Mouse (Mus musculus) erythroid progenitor cell, adult 5-6 weeks (primary cell): ENCODE data around the gene P2rx7. TPM values are rescaled to one million over a fixed set of nuclear protein-coding genes. Genes with fewer than 3 reads are reported as not detected.
A peak's percentile ranks its signal among the peaks of the same experiment; 100 is the strongest.

Source experiments
- ATAC-seq: replicated peaks from 2 replicates; pipeline ENCODE4 v1.8.0; 2016; ENCODE audit warnings: moderate number of reproducible peaks, mild to moderate bottlenecking, moderate TSS enrichment, inconsistent platforms; ENCODE audit not compliant: poor library complexity, low FRiP score, severe bottlenecking
- total RNA-seq, 2 experiments: library from RNA; stranded (forward) in 1 of 2; stranded (reverse) in 1 of 2; fragments of 150-400 nt in 1 of 2; fragments of 186-747, 209-891 nt in 1 of 2; gene quantifications; 2 replicates each; pipeline versions ENCODE4 v1.2.3 to v1.2.4; 2015 to 2017; ENCODE audit warnings: low replicate concordance in 2 of 2

Gene P2rx7
- total RNA-seq, 2 experiments from 2014 or later, result 0.23 to 5.4 TPM

DNA sequence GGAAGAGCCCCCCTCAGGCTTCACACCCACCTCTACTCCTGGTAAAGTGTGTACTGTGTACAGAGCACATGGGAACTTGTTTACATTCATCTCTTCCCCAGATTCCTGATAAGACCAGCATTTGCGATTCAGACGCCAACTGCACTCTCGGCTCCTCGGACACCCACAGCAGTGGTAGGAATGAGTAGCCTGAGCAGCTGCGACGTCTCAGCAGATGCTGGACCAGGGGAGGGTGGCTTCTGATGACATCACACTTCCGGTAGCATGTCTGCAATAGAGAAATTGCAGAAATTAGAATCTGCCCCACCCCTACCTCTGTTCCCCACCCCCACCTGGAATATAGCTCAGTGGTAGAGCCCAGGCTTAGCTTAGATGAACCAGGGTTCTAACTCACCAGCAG, 74.7 kb downstream of the P2rx7 start:
- no peak for ATAC-seq

DNA sequence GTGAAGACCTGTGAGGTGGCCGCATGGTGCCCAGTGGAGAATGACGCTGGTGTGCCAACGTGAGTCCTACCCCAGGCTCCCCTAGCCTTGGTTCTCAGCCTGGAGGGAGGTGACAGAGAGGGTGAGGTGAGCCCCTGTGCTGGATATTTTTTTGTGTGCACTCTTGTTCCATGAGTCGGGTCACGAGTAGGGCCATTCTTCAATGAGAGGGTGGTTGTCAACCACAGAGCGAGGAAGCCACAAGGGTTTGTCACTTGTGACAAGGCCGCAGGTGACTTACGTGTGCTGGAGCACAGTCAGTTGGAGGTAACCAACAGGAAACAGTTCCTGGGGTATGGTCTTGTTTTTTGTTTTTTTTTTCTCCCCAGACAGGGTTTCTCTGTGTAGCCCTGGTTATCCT, 75.5 kb downstream of the P2rx7 start:
- ATAC-seq, result no peak

DNA sequence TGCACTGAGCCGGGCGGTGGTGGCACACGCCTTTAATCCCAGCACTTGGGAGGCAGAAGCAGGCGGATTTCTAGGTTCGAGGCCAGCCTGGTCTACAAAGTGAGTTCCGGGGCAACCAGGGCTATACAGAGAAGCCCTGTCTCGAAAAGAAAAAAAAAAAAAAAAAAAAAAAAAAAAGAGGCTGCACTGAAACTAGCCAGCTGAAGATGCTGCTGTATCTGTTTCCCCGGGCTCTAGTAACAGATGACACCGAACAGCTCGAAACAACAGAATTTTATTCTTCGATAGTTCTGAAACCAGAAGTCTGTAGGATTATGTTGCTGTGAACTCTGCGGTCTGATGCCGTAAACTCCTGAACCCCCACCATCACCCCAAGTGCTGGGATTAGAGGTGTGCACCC, 81.7 kb downstream of the P2rx7 start:
- ATAC-seq, result no peak

DNA sequence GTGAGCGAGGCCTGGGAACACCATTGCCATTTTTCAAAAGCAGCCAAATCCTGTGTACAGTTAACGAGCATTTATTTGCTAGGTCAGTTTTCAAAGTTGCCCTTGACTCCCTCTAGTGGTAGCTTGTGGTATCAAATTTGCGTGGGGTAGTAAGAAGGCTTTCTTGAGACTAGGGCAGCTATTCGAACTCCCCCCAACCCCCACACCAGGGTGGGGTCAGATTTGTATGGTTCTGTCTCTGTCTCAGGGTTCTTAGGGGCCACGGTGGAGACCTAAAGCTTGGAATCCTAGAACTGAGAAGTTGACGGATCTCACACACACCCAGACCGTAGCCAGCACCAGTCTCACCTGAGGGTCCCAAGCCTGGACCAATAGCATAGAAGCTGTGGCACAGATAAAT, 82.4 kb downstream of the P2rx7 start:
- peak; percentile 68 for ATAC-seq

DNA sequence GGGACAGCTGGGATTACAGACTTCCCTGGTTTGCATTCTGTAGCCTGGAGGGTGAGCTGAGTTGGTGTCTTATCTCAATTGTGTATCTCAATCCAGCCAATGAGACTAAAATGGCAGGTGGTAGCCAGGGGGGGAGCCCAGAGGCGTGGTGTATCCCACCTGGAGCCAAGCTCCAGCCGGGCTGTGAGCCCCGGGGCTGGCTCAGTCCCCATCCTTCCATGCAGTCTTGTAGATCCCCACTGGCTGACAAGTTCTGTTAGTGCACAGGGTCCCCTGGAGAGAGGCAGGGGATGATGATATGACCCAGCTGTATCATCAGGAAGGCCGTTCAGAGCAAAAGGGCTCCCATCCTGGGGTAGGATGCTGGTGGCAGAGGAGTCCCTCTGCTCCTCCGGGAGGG, 82.9 kb downstream of the P2rx7 start:
- no peak for ATAC-seq

DNA sequence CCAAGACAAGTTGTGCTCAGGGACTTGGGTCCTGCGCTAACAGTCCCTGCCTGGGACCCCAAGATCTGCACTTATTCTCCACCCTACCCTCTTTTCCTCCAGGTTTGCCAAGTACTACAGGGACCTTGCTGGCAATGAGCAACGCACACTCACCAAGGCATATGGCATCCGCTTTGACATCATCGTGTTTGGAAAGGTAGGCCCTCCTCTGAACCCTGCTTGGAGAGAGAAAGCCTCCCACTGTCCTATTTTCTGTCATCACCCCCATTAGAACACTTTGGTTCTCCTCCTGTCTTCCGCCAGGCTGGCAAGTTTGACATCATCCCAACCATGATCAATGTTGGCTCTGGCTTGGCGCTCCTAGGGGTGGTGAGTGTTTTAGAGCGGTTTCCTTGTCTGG, 83.4 kb downstream of the P2rx7 start:
- no peak for ATAC-seq

DNA sequence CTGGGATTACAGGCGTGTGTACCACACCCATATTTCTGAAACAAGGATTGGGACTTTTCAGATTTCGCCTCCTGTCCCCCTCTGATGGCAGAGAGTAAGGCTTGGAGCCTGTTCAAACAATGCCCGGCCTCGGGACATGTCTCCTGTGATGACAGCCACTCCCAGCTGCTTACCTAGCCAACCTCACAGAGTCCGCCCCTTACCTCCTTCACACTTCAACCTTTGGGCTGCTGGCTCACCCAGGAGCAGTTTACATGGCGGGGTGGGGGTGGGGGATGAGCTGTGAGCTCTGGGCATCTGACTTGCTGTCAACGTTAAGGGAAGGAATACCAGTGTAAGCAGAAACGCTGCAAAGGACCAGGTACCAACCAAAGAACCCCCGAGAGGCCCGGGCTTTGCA, 87.1 kb downstream of the P2rx7 start:
- no peak for ATAC-seq

DNA sequence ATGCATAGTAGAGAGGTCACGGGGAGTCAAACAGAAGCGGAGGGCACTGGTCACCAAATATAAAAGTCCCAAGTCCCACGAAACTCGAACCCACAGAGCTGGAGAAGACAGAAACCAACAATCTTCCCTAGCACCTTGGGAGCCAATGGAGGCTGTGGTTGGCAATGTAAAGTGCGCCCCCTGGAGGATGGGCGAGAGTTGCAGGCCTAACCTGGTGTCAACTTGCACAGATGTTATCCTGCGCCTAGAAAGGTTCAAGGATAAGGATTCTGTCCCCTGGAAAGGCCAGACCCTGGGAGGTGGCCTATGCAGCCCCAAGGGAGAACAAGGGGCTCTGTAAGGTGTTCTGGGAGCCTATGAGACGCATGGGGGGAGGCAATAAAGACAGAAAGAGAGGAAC, 87.6 kb downstream of the P2rx7 start:
- peak; percentile 67; the same call in 1 of the 2 replicates for ATAC-seq

DNA sequence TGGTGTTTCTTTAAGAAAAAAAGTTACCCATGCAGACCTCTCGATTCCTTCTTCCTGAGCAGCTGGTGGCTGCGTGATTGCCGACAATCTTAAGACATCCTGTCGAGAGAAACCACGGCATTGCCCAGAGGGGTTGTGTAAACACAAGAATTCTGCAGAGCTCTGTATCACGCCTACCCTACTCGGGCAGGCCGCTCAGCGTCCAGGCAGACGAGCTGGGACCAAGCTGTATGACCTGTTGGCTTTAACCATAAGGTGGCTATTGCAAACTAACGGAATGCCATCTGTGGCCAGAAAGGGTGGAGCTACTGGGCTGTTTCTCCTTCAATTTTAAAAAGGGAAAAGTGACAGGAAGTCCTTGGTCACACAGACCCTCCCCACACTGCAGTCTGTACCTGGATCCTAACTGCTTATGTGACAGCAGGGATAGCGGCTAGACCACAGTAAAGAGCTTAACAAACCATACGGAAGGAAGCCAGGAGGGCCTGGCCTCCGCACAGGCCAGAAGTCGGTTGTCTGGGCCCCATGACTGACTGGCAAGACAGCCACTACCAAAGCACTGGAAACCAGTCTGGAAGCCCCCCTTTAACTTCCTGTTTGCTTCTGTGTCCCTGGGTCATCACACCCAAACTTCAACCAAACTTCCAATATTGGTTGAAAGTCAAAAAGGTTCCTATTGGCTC, 88.4 kb downstream of the P2rx7 start:
- no peak for ATAC-seq

DNA sequence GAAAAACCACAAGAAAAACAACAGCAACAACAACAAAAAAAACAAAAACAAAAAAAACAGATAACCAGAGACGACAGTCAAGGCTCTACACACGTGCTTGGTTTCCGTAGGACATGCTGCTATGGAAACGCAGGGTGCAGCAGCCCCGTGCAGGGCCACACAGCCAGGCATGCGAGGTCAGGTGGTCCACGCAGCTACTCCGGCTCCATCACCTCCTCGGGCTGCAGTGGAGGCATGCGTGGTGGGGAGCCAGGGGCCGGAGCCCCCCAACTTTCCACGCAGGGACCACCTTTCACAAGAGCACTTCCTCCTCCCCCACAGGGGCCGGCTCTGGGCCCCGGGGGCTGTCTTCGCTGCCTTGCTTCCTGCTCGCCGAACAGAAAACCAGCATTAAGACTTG, 90.2 kb downstream of the P2rx7 start:
- ATAC-seq, result no peak

DNA sequence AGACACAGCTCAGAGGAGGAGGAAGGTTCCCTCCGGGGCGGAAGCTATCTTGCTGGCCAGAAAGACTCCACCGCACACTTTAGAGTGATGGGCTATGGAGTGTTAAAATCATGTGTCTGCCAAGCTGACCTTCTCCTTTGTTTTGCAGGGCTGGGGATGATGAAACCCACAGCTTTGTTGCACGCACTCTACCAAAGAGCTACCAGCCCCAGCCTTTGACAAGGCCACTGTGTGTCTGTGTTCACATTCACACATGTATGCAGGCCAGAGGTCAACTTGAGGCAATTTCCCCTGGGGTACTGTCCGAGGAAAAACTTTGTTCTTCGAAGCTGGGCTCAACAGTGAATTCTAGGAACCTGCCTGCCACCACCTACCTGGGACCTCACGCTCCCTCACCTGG, 92.1 kb downstream of the P2rx7 start:
- no peak for ATAC-seq

DNA sequence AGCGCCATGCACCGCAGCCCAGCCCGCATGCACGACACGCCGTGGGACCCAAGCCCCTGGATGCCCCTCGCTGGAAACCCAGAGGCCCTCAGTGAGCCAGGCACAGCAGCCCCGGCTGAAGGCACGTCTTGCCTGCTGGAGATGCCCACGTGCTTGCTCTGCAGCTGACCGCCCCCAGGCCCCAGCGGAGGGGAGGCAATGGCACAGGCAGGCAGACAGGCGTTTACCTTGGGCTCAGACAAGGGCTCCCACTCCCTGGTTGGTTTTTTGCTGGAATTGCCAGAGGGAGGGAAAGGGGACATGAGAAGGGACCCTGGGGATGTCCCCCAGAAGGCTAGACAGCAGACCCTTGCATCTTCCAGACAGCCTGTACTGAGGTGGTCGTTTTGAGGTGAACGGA, 93.0 kb downstream of the P2rx7 start:
- no peak for ATAC-seq

Other genes starting within 250 kb of the P2rx7 start
- gene Anapc7, start 222.2 kb upstream of the P2rx7 start, total RNA-seq (2015; ENCODE audit: low replicate concordance), result 14.1 and 26.4 TPM in 2 replicates
- gene Anapc7, start 222.2 kb upstream of the P2rx7 start, total RNA-seq (2017; ENCODE audit: low replicate concordance), result 22.3 and 34.3 TPM in 2 replicates
- 73.2 and 84.3 TPM in 2 replicates for gene Atp2a2, start 141.7 kb upstream of the P2rx7 start, total RNA-seq (2015; ENCODE audit: low replicate concordance)
- gene Atp2a2, start 141.7 kb upstream of the P2rx7 start, total RNA-seq (2017; ENCODE audit: low replicate concordance), result 106 and 160 TPM in 2 replicates
- gene Ift81, start 29.4 kb upstream of the P2rx7 start, total RNA-seq (2015; ENCODE audit: low replicate concordance), result not detected in 2 replicates
- gene Ift81, start 29.4 kb upstream of the P2rx7 start, total RNA-seq (2017; ENCODE audit: low replicate concordance), result 0.39 TPM in 1 of 2 replicates, not detected in the other
- gene P2rx4, start 63.6 kb downstream of the P2rx7 start, total RNA-seq (2015; ENCODE audit: low replicate concordance), result 8.4 and 20.5 TPM in 2 replicates
- gene P2rx4, start 63.6 kb downstream of the P2rx7 start, total RNA-seq (2017; ENCODE audit: low replicate concordance), result 4.6 and 5.1 TPM in 2 replicates
- gene Camkk2, start 135.5 kb downstream of the P2rx7 start, total RNA-seq (2015; ENCODE audit: low replicate concordance), result 23.9 and 25.2 TPM in 2 replicates
- gene Camkk2, start 135.5 kb downstream of the P2rx7 start, total RNA-seq (2017; ENCODE audit: low replicate concordance), result 27.9 and 38.0 TPM in 2 replicates
- 195 and 227 TPM in 2 replicates for gene Anapc5, start 177.4 kb downstream of the P2rx7 start, total RNA-seq (2015; ENCODE audit: low replicate concordance)
- 271 and 364 TPM in 2 replicates for gene Anapc5, start 177.4 kb downstream of the P2rx7 start, total RNA-seq (2017; ENCODE audit: low replicate concordance)
- 5.8 and 29.3 TPM in 2 replicates for gene Rnf34, start 206.1 kb downstream of the P2rx7 start, total RNA-seq (2015; ENCODE audit: low replicate concordance)
- 7.6 and 10.4 TPM in 2 replicates for gene Rnf34, start 206.1 kb downstream of the P2rx7 start, total RNA-seq (2017; ENCODE audit: low replicate concordance)